Mouse (Mus musculus) forebrain, embryonic 14.5 days (tissue): ENCODE measurements around the gene Rpl18a. TPM values are rescaled to one million over a fixed set of nuclear protein-coding genes. Genes with fewer than 3 reads are reported as not detected.
A peak's percentile ranks its signal among the peaks of the same experiment; 100 is the strongest.

ENCODE experiments used
- ATAC-seq: fragments of 200-750 bp; cut with Nextera tagmentation; 2 replicates; pipeline ENCODE4 v1.8.0; 2017; ENCODE audit warnings: mild to moderate bottlenecking, moderate library complexity
- DNase-seq: peaks from one replicate; pipeline ENCODE4 v3.0.0-alpha.2; 2015; ENCODE audit warnings: low spot score
- H3K27ac ChIP-seq: fragments of 300-500 bp; sonication (generic); 2 replicates; pipeline ENCODE4 v1.5.1; 2014; ENCODE audit warnings: low read depth, mild to moderate bottlenecking, control low read depth, low read length, moderate library complexity
- H3K27me3 ChIP-seq: fragments of 300-500 bp; sonication (generic); replicated peaks from 2 replicates; pipeline ENCODE4 v1.6.1; 2014; ENCODE audit warnings: low read length, control low read depth, mixed read lengths; ENCODE audit not compliant: control insufficient read depth, insufficient read depth
- H3K36me3 ChIP-seq: fragments of 300-500 bp; sonication (generic); 2 replicates; pipeline ENCODE4 v1.6.1; 2014; ENCODE audit warnings: low read length, control low read depth; ENCODE audit not compliant: control insufficient read depth, insufficient read depth
- H3K4me1 ChIP-seq: fragments of 300-500 bp; sonication (generic); 2 replicates; pipeline ENCODE4 v1.6.1; 2014; ENCODE audit warnings: antibody characterized with exemption, low read length, control low read depth; ENCODE audit not compliant: control insufficient read depth, insufficient read depth
- H3K4me2 ChIP-seq: fragments of 300-500 bp; sonication (generic); 2 replicates; pipeline ENCODE4 v1.6.1; 2014; ENCODE audit warnings: mild to moderate bottlenecking, control low read depth, low read length
- H3K4me3 ChIP-seq: fragments of 300-500 bp; sonication (generic); 2 replicates; pipeline ENCODE4 v1.5.1; 2014; ENCODE audit warnings: low read depth, low read length, control low read depth
- H3K9ac ChIP-seq: fragments of 300-500 bp; sonication (generic); 2 replicates; pipeline ENCODE4 v1.6.1; 2014; ENCODE audit warnings: mild to moderate bottlenecking, low read length, control low read depth, moderate library complexity
- H3K9me3 ChIP-seq: fragments of 300-500 bp; sonication (generic); replicated peaks from 2 replicates; pipeline ENCODE4 v1.6.1; 2016; ENCODE audit warnings: low read length, control low read depth, mixed read lengths; ENCODE audit not compliant: control insufficient read depth
- WGBS: fragments of 180-500 bp; shearing (Covaris S2); extraction: QIAGEN DNeasy Blood & Tissue Kit; methylation state at CpG from one replicate; pipeline ENCODE4 v1.1.7; 2014; 5-methylcytosine and 5-hydroxymethylcytosine counted together
- polyA plus RNA-seq: library from polyadenylated mRNA; unstranded; fragments of >200 nt; fragmentation: Nextera tagmentation; extraction: Ambion mirVana; gene quantifications from 2 replicates; pipeline ENCODE4 v1.2.1, GENCODE M21; 2014

Gene Rpl18a
- polyA plus RNA-seq: 2,846 and 4,258 TPM in 2 replicates

- ATAC-seq (peak; percentile 98), DNase-seq (peak; percentile 100)
- Histone ChIP-seq H3K4me3 (peak within 1 kb of the TSS; percentile 82), H3K36me3 (peaks cover 35% of the 10 kb centered on the region), H3K9ac (peak within 1 kb of the TSS; percentile 88), H3K9me3 (no peaks in the 10 kb centered on the region), H3K27ac (peak within 1 kb of the TSS; percentile 49), H3K4me2 (peak within 1 kb of the TSS; percentile 93), H3K4me1 (peaks cover 10% of the 10 kb centered on the region), H3K27me3 (peaks cover 16% of the 10 kb centered on the region)
- WGBS: under 1% methylated on average over 59 of the region's 60 CpGs
Observed at GRCm38 (mm10) chr8:70897021-70897680, at the start of gene Rpl18a. Rpl18a (minus strand) TSS chr8:70897412.

GRCm38 (mm10) chr8:70943187-70943586 is 46.0 kb upstream of the Rpl18a start:
- DNase-seq (no peak), ATAC-seq (no peak)
- H3K4me2 ChIP-seq: no peak overlapping the region
- H3K36me3 ChIP-seq: no peaks in the 10 kb centered on the region
- H3K27me3 ChIP-seq: no peaks in the 10 kb centered on the region
- H3K27ac ChIP-seq: no peak overlapping the region
- no peak overlapping the region for H3K9ac ChIP-seq
- 30% methylated on average over 1 of the region's 1 CpGs for WGBS
- no peaks in the 10 kb centered on the region for H3K9me3 ChIP-seq
- no peaks in the 10 kb centered on the region for H3K4me1 ChIP-seq
- H3K4me3 ChIP-seq: no peak overlapping the region

GRCm38 (mm10) chr8:70941478-70941877 is 44.3 kb upstream of the Rpl18a start:
- Histone ChIP-seq H3K27me3 (no peaks in the 10 kb centered on the region), H3K36me3 (no peaks in the 10 kb centered on the region), H3K9ac (no peak overlapping the region), H3K9me3 (no peaks in the 10 kb centered on the region), H3K4me3 (no peak overlapping the region), H3K4me2 (no peak overlapping the region), H3K27ac (no peak overlapping the region), H3K4me1 (no peaks in the 10 kb centered on the region)
- WGBS: 61% methylated on average over 2 of the region's 2 CpGs
- DNase-seq (peak; percentile 6), ATAC-seq (no peak)

- H3K9me3 ChIP-seq: no peaks in the 10 kb centered on the region
Observed at GRCm38 (mm10) chr8:70937200-70937599, 40.0 kb upstream of the Rpl18a start.

GRCm38 (mm10) chr8:70934786-70935185 is 37.6 kb upstream of the Rpl18a start:
- Histone ChIP-seq H3K27me3 (no peaks in the 10 kb centered on the region), H3K9ac (no peak overlapping the region), H3K9me3 (no peaks in the 10 kb centered on the region), H3K36me3 (peaks cover 6% of the 10 kb centered on the region; the same call in 1 of the 2 replicates), H3K27ac (no peak overlapping the region), H3K4me2 (no peak overlapping the region), H3K4me1 (no peaks in the 10 kb centered on the region), H3K4me3 (no peak overlapping the region)
- 70% methylated on average over 7 of the region's 7 CpGs for WGBS
- DNase-seq: no peak
- ATAC-seq: no peak

More at GRCm38 (mm10) chr8:70937200-70937599, 40.0 kb upstream of the Rpl18a start:
- 82% methylated on average over 6 of the region's 6 CpGs for WGBS
- DNase-seq (no peak), ATAC-seq (no peak)
- Histone ChIP-seq H3K27me3 (no peaks in the 10 kb centered on the region), H3K27ac (no peak overlapping the region), H3K9ac (no peak overlapping the region), H3K4me1 (no peaks in the 10 kb centered on the region), H3K4me2 (no peak overlapping the region), H3K36me3 (peaks cover 3% of the 10 kb centered on the region; the same call in 1 of the 2 replicates), H3K4me3 (no peak overlapping the region)

GRCm38 (mm10) chr8:70933036-70933435 is 35.8 kb upstream of the Rpl18a start:
- H3K27me3 ChIP-seq: no peaks in the 10 kb centered on the region
- H3K4me3 ChIP-seq: no peak overlapping the region
- no peaks in the 10 kb centered on the region for H3K9me3 ChIP-seq
- ATAC-seq (no peak), DNase-seq (no peak)
- no peaks in the 10 kb centered on the region for H3K4me1 ChIP-seq
- H3K9ac ChIP-seq: no peak overlapping the region
- no peak overlapping the region for H3K4me2 ChIP-seq
- H3K27ac ChIP-seq: no peak overlapping the region
- H3K36me3 ChIP-seq: peaks cover 6% of the 10 kb centered on the region; the same call in 1 of the 2 replicates
- WGBS: 93% methylated on average over 4 of the region's 4 CpGs

- no peak overlapping the region for H3K9ac ChIP-seq
- H3K4me1 ChIP-seq: no peaks in the 10 kb centered on the region
- H3K4me2 ChIP-seq: no peak overlapping the region
- H3K36me3 ChIP-seq: peaks cover 6% of the 10 kb centered on the region; the same call in 1 of the 2 replicates
- ATAC-seq: no peak
- no peak overlapping the region for H3K4me3 ChIP-seq
- no peak for DNase-seq
- 90% methylated on average over 11 of the region's 11 CpGs for WGBS
- H3K9me3 ChIP-seq: no peaks in the 10 kb centered on the region
- H3K27ac ChIP-seq: no peak overlapping the region
- no peaks in the 10 kb centered on the region for H3K27me3 ChIP-seq
Observed at GRCm38 (mm10) chr8:70931731-70932130, 34.5 kb upstream of the Rpl18a start.

- ATAC-seq: no peak
- 89% methylated on average over 5 of the region's 5 CpGs for WGBS
- no peak for DNase-seq
- Histone ChIP-seq H3K4me1 (no peaks in the 10 kb centered on the region), H3K4me3 (no peak overlapping the region), H3K4me2 (no peak overlapping the region), H3K9me3 (no peaks in the 10 kb centered on the region), H3K27me3 (no peaks in the 10 kb centered on the region), H3K9ac (no peak overlapping the region), H3K36me3 (peaks cover 6% of the 10 kb centered on the region; the same call in 1 of the 2 replicates), H3K27ac (no peak overlapping the region)
Observed at GRCm38 (mm10) chr8:70928778-70929322, 31.6 kb upstream of the Rpl18a start.

GRCm38 (mm10) chr8:70928096-70928495 is 30.9 kb upstream of the Rpl18a start:
- H3K9ac ChIP-seq: no peak overlapping the region
- H3K27ac ChIP-seq: no peak overlapping the region
- ATAC-seq: no peak
- WGBS: 87% methylated on average over 3 of the region's 3 CpGs
- H3K4me2 ChIP-seq: no peak overlapping the region
- H3K4me1 ChIP-seq: no peaks in the 10 kb centered on the region
- no peaks in the 10 kb centered on the region for H3K27me3 ChIP-seq
- H3K36me3 ChIP-seq: peaks cover 6% of the 10 kb centered on the region; the same call in 1 of the 2 replicates
- H3K4me3 ChIP-seq: no peak overlapping the region
- no peaks in the 10 kb centered on the region for H3K9me3 ChIP-seq
- DNase-seq: no peak
